Mouse (Mus musculus): ENCODE measurements at regions not wholly inside any gene's neighbourhood (a gene's known extent, or its start where the extent isn't known, plus 50 kb on each side); places are given as distances from the start of the nearest gene placed in this dataset.

GRCm38 (mm10) chr14:103945753-103946152 lies 101.6 kb upstream of the Ednrb start:
- Histone ChIP-seq H3K4me1 (ENCODE audit: control insufficient read depth, insufficient read depth, insufficient read length, low read length) (peaks cover 10% of the 10 kb centered on the region), H3K4me3 (ENCODE audit: insufficient read depth, low read depth, low read length) (no peak overlapping the region), H3K27ac (replicated peaks; ENCODE audit: low read depth, low read length) (no peak overlapping the region)

- Histone ChIP-seq H3K4me3 (ENCODE audit: insufficient read depth, low read depth, low read length) (no peak overlapping the region), H3K4me1 (ENCODE audit: control insufficient read depth, insufficient read depth, insufficient read length, low read length) (no peaks in the 10 kb centered on the region; the same call in 1 of the 2 replicates), H3K27ac (replicated peaks; ENCODE audit: low read depth, low read length) (no peak overlapping the region)
Measured at GRCm38 (mm10) chr14:103939867-103940266, 95.7 kb upstream of the Ednrb start.

GRCm38 (mm10) chr14:103938937-103939336 lies 94.7 kb upstream of the Ednrb start:
- H3K4me3 ChIP-seq (ENCODE audit: insufficient read depth, low read depth, low read length) = no peak overlapping the region
- no peak overlapping the region for H3K27ac ChIP-seq (replicated peaks; ENCODE audit: low read depth, low read length)
- H3K4me1 ChIP-seq (ENCODE audit: control insufficient read depth, insufficient read depth, insufficient read length, low read length) = no peaks in the 10 kb centered on the region; the same call in 1 of the 2 replicates

GRCm38 (mm10) chr14:103938201-103938600 lies 94.0 kb upstream of the Ednrb start:
- H3K4me3 ChIP-seq (ENCODE audit: insufficient read depth, low read depth, low read length) = no peak overlapping the region
- no peak overlapping the region for H3K27ac ChIP-seq (replicated peaks; ENCODE audit: low read depth, low read length)
- H3K4me1 ChIP-seq (ENCODE audit: control insufficient read depth, insufficient read depth, insufficient read length, low read length) = no peaks in the 10 kb centered on the region; the same call in 1 of the 2 replicates

- Histone ChIP-seq H3K27ac (replicated peaks; ENCODE audit: low read depth, low read length) (no peak overlapping the region), H3K4me1 (ENCODE audit: control insufficient read depth, insufficient read depth, insufficient read length, low read length) (no peaks in the 10 kb centered on the region; the same call in 1 of the 2 replicates), H3K4me3 (ENCODE audit: insufficient read depth, low read depth, low read length) (no peak overlapping the region)
Measured at GRCm38 (mm10) chr14:103937700-103938099, 93.5 kb upstream of the Ednrb start.

- peaks cover 3% of the 10 kb centered on the region for H3K4me1 ChIP-seq (ENCODE audit: control insufficient read depth, insufficient read depth, insufficient read length, low read length)
- H3K27ac ChIP-seq (replicated peaks; ENCODE audit: low read depth, low read length) = no peak overlapping the region
- H3K4me3 ChIP-seq (ENCODE audit: insufficient read depth, low read depth, low read length) = no peak overlapping the region
Measured at GRCm38 (mm10) chr14:103933813-103934212, 89.6 kb upstream of the Ednrb start.

GRCm38 (mm10) chr14:103932170-103932569 lies 88.0 kb upstream of the Ednrb start:
- Histone ChIP-seq H3K4me1 (ENCODE audit: control insufficient read depth, insufficient read depth, insufficient read length, low read length) (peaks cover 3% of the 10 kb centered on the region), H3K27ac (replicated peaks; ENCODE audit: low read depth, low read length) (no peak overlapping the region)

GRCm38 (mm10) chr14:103929734-103930364 lies 85.6 kb upstream of the Ednrb start:
- peaks cover 3% of the 10 kb centered on the region for H3K4me1 ChIP-seq (ENCODE audit: control insufficient read depth, insufficient read depth, insufficient read length, low read length)
- 0 out of 2 replicates have a peak overlapping the region, but pooled peaks have one; percentile 2 for H3K27ac ChIP-seq (replicated peaks; ENCODE audit: low read depth, low read length)
- H3K4me3 ChIP-seq (ENCODE audit: insufficient read depth, low read depth, low read length) = no peak overlapping the region

More at GRCm38 (mm10) chr14:103932170-103932569, 88.0 kb upstream of the Ednrb start:
- no peak overlapping the region for H3K4me3 ChIP-seq (ENCODE audit: insufficient read depth, low read depth, low read length)

GRCm38 (mm10) chr14:103929155-103929729 lies 85.0 kb upstream of the Ednrb start:
- Histone ChIP-seq H3K27ac (replicated peaks; ENCODE audit: low read depth, low read length) (peak overlapping the region; percentile 40), H3K4me1 (ENCODE audit: control insufficient read depth, insufficient read depth, insufficient read length, low read length) (peaks cover 3% of the 10 kb centered on the region), H3K4me3 (ENCODE audit: insufficient read depth, low read depth, low read length) (no peak overlapping the region)

GRCm38 (mm10) chr14:103920169-103920568 lies 76.0 kb upstream of the Ednrb start:
- H3K4me1 ChIP-seq (ENCODE audit: control insufficient read depth, insufficient read depth, insufficient read length, low read length) = no peaks in the 10 kb centered on the region
- H3K27ac ChIP-seq (replicated peaks; ENCODE audit: low read depth, low read length) = no peak overlapping the region
- H3K4me3 ChIP-seq (ENCODE audit: insufficient read depth, low read depth, low read length) = no peak overlapping the region

GRCm38 (mm10) chr14:103919380-103919779 lies 75.2 kb upstream of the Ednrb start:
- H3K27ac ChIP-seq (replicated peaks; ENCODE audit: low read depth, low read length) = no peak overlapping the region

GRCm38 (mm10) chr14:103913453-103913852 lies 69.3 kb upstream of the Ednrb start:
- Histone ChIP-seq H3K4me1 (ENCODE audit: control insufficient read depth, insufficient read depth, insufficient read length, low read length) (no peaks in the 10 kb centered on the region), H3K27ac (replicated peaks; ENCODE audit: low read depth, low read length) (no peak overlapping the region), H3K4me3 (ENCODE audit: insufficient read depth, low read depth, low read length) (no peak overlapping the region)

More at GRCm38 (mm10) chr14:103919380-103919779, 75.2 kb upstream of the Ednrb start:
- Histone ChIP-seq H3K4me3 (ENCODE audit: insufficient read depth, low read depth, low read length) (no peak overlapping the region), H3K4me1 (ENCODE audit: control insufficient read depth, insufficient read depth, insufficient read length, low read length) (no peaks in the 10 kb centered on the region)

GRCm38 (mm10) chr14:103911707-103912106 lies 67.5 kb upstream of the Ednrb start:
- no peak overlapping the region for H3K27ac ChIP-seq (replicated peaks; ENCODE audit: low read depth, low read length)
- no peak overlapping the region for H3K4me3 ChIP-seq (ENCODE audit: insufficient read depth, low read depth, low read length)
- H3K4me1 ChIP-seq (ENCODE audit: control insufficient read depth, insufficient read depth, insufficient read length, low read length) = no peaks in the 10 kb centered on the region

GRCm38 (mm10) chr14:103911280-103911679 lies 67.1 kb upstream of the Ednrb start:
- no peak overlapping the region for H3K4me3 ChIP-seq (ENCODE audit: insufficient read depth, low read depth, low read length)
- no peaks in the 10 kb centered on the region for H3K4me1 ChIP-seq (ENCODE audit: control insufficient read depth, insufficient read depth, insufficient read length, low read length)
- no peak overlapping the region for H3K27ac ChIP-seq (replicated peaks; ENCODE audit: low read depth, low read length)

- Histone ChIP-seq H3K4me3 (ENCODE audit: insufficient read depth, low read depth, low read length) (no peak overlapping the region), H3K27ac (replicated peaks; ENCODE audit: low read depth, low read length) (no peak overlapping the region), H3K4me1 (ENCODE audit: control insufficient read depth, insufficient read depth, insufficient read length, low read length) (no peaks in the 10 kb centered on the region)
Measured at GRCm38 (mm10) chr14:103906417-103907070, 62.3 kb upstream of the Ednrb start.

Measured in brown adipose tissue, adult 24 weeks (tissue).